Mouse (Mus musculus) liver, adult 2 months (tissue): ENCODE measurements around the gene Tmem184a. TPM values are rescaled to one million over a fixed set of nuclear protein-coding genes. Genes with fewer than 3 reads are reported as not detected.
A peak's percentile ranks its signal among the peaks of the same experiment; 100 is the strongest.

Experiments
- DNase-seq: peaks from one replicate; pipeline ENCODE4 v3.0.0-alpha.2; 2011; ENCODE audit warnings: low read depth, low spot score; ENCODE audit errors: extremely low read depth
- H3K27ac ChIP-seq: fragments of 200-500 bp; replicated peaks from 2 replicates; pipeline ENCODE4 v1.5.1; 2012; ENCODE audit warnings: low read depth, mild to moderate bottlenecking, control low read depth, inconsistent platforms, low read length; ENCODE audit not compliant: insufficient read depth
- H3K27me3 ChIP-seq: fragments of 200-500 bp; 2 replicates; pipeline ENCODE4 v1.6.1; 2012; ENCODE audit warnings: mild to moderate bottlenecking, moderate library complexity, low read length, inconsistent platforms; ENCODE audit not compliant: control insufficient read depth, insufficient read depth
- H3K36me3 ChIP-seq: fragments of 200-500 bp; 2 replicates; pipeline ENCODE4 v1.6.1; 2012; ENCODE audit warnings: low read length, inconsistent platforms; ENCODE audit not compliant: control insufficient read depth, insufficient read depth
- H3K4me1 ChIP-seq: fragments of 200-500 bp; 2 replicates; pipeline ENCODE4 v1.6.1; 2011; ENCODE audit warnings: low read length; ENCODE audit not compliant: control insufficient read depth, insufficient read depth
- H3K4me3 ChIP-seq: fragments of 200-500 bp; 2 replicates; pipeline ENCODE4 v1.5.1; 2011; ENCODE audit warnings: low read depth, mild to moderate bottlenecking, control low read depth, low read length, moderate library complexity; ENCODE audit not compliant: insufficient read depth
- H3K79me2 ChIP-seq: fragments of 200-500 bp; 2 replicates; pipeline ENCODE4 v1.6.1; 2012; ENCODE audit warnings: inconsistent platforms, mild to moderate bottlenecking, low read length, moderate library complexity; ENCODE audit not compliant: control insufficient read depth, insufficient read depth
- H3K9ac ChIP-seq: fragments of 200-500 bp; 2 replicates; pipeline ENCODE4 v1.6.1; 2012; ENCODE audit warnings: low read depth, mild to moderate bottlenecking, control low read depth, inconsistent platforms, low read length
- CTCF ChIP-seq: fragments of 200-500 bp; IDR thresholded peaks from 2 replicates; pipeline ENCODE4 v1.5.1; 2011; ENCODE audit warnings: low read depth, low read length, control low read depth
- POLR2A ChIP-seq: fragments of 200-500 bp; IDR thresholded peaks from 2 replicates; pipeline ENCODE4 v1.6.1; 2011; ENCODE audit warnings: low read length, control low read depth; ENCODE audit not compliant: insufficient read depth; ENCODE audit errors: extremely low read depth
- WGBS: fragments of 180-500 bp; shearing (Covaris S2); methylation state at CpG from one replicate; pipeline ENCODE4 v1.1.7; 2018; 5-methylcytosine and 5-hydroxymethylcytosine counted together
- polyA plus RNA-seq: library from polyadenylated mRNA; depleted of rRNA; stranded (reverse); fragments of >200 nt; gene quantifications from 2 replicates; pipeline ENCODE4 v1.2.3, GENCODE M21; 2012
- total RNA-seq: library from RNA; depleted of rRNA; stranded (reverse); fragments of >200 nt; gene quantifications from 2 replicates; pipeline ENCODE4 v1.2.3, GENCODE M21; 2014

Gene Tmem184a
- total and polyA plus RNA-seq, 2 experiments, result 9.3 to 45.1 TPM

- H3K27ac ChIP-seq, result no peak overlapping the region
- no peaks in the 10 kb centered on the region for H3K4me1 ChIP-seq
- peak; percentile 80 for DNase-seq
- 21% methylated on average over 12 of the region's 12 CpGs for WGBS
- H3K79me2 ChIP-seq, result no peaks in the 10 kb centered on the region
- no peak overlapping the region for H3K9ac ChIP-seq
- TF ChIP-seq POLR2A (no peak), CTCF (peak; percentile 32; the same call in 1 of the 2 replicates)
- no peaks in the 10 kb centered on the region for H3K27me3 ChIP-seq
- 0 out of 2 replicates have a peak, but pooled peaks cover 1% of the 10 kb centered on the region for H3K36me3 ChIP-seq
- no peak overlapping the region for H3K4me3 ChIP-seq
Measured at GRCm38 (mm10) chr5:139803601-139804102, 16.1 kb downstream of the Tmem184a start.

DNA sequence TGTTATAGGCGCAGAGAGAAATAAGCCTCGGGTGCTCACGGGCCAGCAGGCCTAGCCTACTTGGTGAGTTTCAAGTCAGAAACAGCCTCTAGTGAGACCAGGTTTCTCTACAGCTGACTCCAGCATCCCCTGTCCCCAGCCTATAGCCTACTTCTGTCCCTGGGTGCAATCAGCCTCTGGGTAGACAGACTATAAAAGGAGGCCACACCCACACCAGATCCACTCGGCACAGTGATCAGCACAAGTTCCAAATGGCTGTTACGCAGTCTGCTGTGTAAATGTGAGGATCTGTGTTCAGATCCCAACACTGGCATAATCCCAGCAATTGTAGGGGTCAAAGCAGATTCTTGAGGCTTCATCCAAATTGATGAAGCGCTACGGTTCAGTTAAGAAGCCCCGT, 16.6 kb downstream of the Tmem184a start:
- TF ChIP-seq POLR2A, result no peak
- TF ChIP-seq CTCF, result no peak
- no peak overlapping the region for H3K27ac ChIP-seq
- H3K9ac ChIP-seq, result no peak overlapping the region
- H3K36me3 ChIP-seq, result 0 out of 2 replicates have a peak, but pooled peaks cover 1% of the 10 kb centered on the region
- no peak overlapping the region for H3K4me3 ChIP-seq
- no peaks in the 10 kb centered on the region for H3K27me3 ChIP-seq
- H3K4me1 ChIP-seq, result no peaks in the 10 kb centered on the region
- no peak for DNase-seq
- WGBS, result 76% methylated on average over 8 of the region's 8 CpGs
- 0 out of 2 replicates have a peak, but pooled peaks cover 4% of the 10 kb centered on the region for H3K79me2 ChIP-seq

GRCm38 (mm10) chr5:139801880-139802279, 17.8 kb downstream of the Tmem184a start:
- Histone ChIP-seq H3K4me1 (no peaks in the 10 kb centered on the region), H3K27ac (no peak overlapping the region), H3K79me2 (peaks cover 15% of the 10 kb centered on the region; the same call in 1 of the 2 replicates), H3K4me3 (no peak overlapping the region), H3K27me3 (no peaks in the 10 kb centered on the region), H3K9ac (no peak overlapping the region), H3K36me3 (0 out of 2 replicates have a peak, but pooled peaks cover 1% of the 10 kb centered on the region)
- no peak for DNase-seq
- no peak for TF ChIP-seq POLR2A
- 88% methylated on average over 10 of the region's 10 CpGs for WGBS

GRCm38 (mm10) chr5:139801231-139801630, 18.5 kb downstream of the Tmem184a start:
- peaks cover under 1% of the 10 kb centered on the region; the same call in 1 of the 2 replicates for H3K4me1 ChIP-seq
- no peaks in the 10 kb centered on the region for H3K27me3 ChIP-seq
- WGBS, result 93% methylated on average over 8 of the region's 8 CpGs
- no peak for TF ChIP-seq POLR2A
- no peak for TF ChIP-seq CTCF
- DNase-seq, result no peak
- H3K27ac ChIP-seq, result no peak overlapping the region
- H3K9ac ChIP-seq, result no peak overlapping the region
- 0 out of 2 replicates have a peak, but pooled peaks cover 1% of the 10 kb centered on the region for H3K36me3 ChIP-seq
- peaks cover 16% of the 10 kb centered on the region; the same call in 1 of the 2 replicates for H3K79me2 ChIP-seq
- H3K4me3 ChIP-seq, result no peak overlapping the region

- no peak overlapping the region for H3K27ac ChIP-seq
- DNase-seq, result no peak
- no peak overlapping the region for H3K4me3 ChIP-seq
- no peaks in the 10 kb centered on the region for H3K27me3 ChIP-seq
- 94% methylated on average over 33 of the region's 33 CpGs for WGBS
- TF ChIP-seq CTCF, result no peak
- no peak for TF ChIP-seq POLR2A
- 0 out of 2 replicates have a peak, but pooled peaks cover 1% of the 10 kb centered on the region for H3K36me3 ChIP-seq
- H3K4me1 ChIP-seq, result peaks cover 6% of the 10 kb centered on the region; the same call in 1 of the 2 replicates
- peaks cover 24% of the 10 kb centered on the region; the same call in 1 of the 2 replicates for H3K79me2 ChIP-seq
- no peak overlapping the region for H3K9ac ChIP-seq
Measured at GRCm38 (mm10) chr5:139799801-139800590, 19.7 kb downstream of the Tmem184a start.

GRCm38 (mm10) chr5:139799041-139799440, 20.7 kb downstream of the Tmem184a start:
- Histone ChIP-seq H3K9ac (no peak overlapping the region), H3K27me3 (no peaks in the 10 kb centered on the region), H3K79me2 (peaks cover 34% of the 10 kb centered on the region), H3K4me1 (peaks cover 9% of the 10 kb centered on the region), H3K27ac (no peak overlapping the region), H3K4me3 (no peak overlapping the region), H3K36me3 (0 out of 2 replicates have a peak, but pooled peaks cover 1% of the 10 kb centered on the region)
- no peak for DNase-seq
- TF ChIP-seq POLR2A, result no peak
- TF ChIP-seq CTCF, result no peak
- WGBS, result 95% methylated on average over 9 of the region's 9 CpGs
